Mouse (Mus musculus): ENCODE data around the gene Gcnt4.
A peak's percentile ranks its signal among the peaks of the same experiment; 100 is the strongest.

The Gcnt4 gene

GRCm38 (mm10) chr13:96947722-96948121, 23.2 kb downstream of the Gcnt4 start:
- DNase-seq (ENCODE audit: low spot score in 2 of 2) = no peak

DNA sequence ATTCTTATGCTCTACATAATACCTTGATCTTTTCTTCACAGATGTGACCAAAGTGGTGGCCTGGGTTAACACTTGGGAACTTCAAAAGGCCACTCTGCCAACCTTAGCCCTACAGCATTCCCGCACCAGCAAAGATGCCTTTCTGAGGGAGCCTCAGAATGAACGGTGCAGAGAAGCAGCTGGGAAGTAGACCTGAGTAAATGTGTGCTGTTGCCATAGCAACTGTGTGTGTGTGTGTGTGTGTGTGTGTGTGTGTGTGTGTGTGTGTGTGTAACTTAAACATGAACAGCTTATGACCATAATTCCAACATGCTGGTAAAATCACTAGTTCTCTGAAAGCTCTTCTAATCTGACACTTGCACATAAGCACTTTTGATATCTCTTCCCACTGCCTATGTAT, 27.4 kb downstream of the Gcnt4 start:
- no peak for DNase-seq (ENCODE audit: low spot score in 2 of 2)

- DNase-seq (ENCODE audit: low spot score in 2 of 2) = no peak
Measured at GRCm38 (mm10) chr13:96956466-96956865, 32.0 kb downstream of the Gcnt4 start.

DNA sequence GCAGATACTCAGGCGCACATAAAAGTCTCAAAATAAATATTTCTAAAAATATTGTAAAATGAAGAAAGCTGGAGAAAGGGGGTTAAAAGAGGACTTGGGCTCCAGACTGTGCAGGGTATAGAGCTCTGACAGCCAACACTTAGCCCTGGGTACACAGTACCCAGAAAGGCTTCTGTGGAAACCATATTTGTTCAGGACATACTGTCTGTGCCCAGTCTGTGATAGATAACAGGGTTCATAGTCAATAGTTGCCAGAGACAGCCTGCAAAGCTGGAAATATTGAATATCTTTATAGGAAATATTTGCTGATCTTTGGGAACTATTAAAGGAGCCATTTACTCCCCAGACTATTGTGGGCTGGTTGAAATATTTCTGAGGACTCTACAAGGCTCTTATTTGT, 35.5 kb downstream of the Gcnt4 start:
- DNase-seq (ENCODE audit: low spot score in 2 of 2) = no peak

DNA sequence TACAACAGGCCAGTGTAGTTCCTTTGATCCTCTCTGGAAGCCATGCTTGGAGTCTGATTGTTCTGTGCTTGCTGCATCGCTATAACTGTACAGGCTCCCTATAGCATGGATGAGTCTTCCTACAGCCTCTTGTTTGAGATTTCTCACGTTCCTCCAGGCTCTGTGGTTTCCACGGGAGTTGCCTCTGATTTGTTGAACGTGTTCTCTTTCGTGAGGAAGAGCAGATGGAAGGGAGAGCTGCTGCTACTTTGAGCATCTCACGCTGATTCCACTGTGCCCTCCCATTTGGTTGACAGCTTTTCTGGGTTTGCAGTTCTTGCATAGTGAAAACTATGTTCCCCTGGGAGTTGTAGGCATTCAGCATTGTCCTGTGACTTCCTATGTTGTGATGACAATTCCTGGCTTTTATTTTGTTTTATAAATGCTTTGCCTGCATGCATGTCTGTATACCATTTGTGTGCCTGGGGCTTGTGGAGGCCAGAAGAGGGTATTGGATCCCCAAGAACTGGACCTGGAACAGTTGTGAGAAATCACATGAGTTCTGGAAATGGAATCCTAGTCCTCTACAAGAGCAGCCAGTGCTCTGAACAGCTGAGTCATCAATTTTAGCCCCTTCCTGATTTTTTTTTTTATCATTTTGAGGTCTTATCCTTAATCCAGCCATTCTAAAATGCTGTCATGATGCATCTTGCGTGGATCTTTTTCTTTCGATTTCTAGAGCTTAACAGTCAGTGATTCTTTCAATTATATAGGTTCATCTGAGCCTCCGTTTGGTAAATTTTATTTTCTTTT, 37.1 kb downstream of the Gcnt4 start:
- peak; percentile 15 to 60 for DNase-seq (ENCODE audit: low spot score in 2 of 2)

DNA sequence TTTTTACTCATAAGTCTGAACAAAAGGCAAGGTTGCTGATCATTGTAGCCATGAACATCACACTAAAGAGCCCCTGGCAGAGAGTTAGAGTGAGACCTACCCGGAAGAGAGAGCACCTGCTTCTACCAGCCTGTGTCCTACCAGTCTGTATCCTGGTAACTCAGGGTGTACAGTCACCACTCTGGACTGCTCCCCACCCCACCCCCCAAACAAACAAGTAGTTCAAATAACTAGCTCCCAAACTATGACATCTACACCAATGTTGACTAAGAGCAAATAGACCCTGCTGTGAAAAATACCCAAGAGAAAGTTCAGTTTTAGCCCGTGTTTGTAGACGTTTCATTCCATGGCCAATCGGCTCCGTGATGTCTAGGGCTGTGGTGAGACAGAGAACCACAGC, 38.3 kb downstream of the Gcnt4 start:
- no peak for DNase-seq (ENCODE audit: low spot score in 2 of 2)

DNA sequence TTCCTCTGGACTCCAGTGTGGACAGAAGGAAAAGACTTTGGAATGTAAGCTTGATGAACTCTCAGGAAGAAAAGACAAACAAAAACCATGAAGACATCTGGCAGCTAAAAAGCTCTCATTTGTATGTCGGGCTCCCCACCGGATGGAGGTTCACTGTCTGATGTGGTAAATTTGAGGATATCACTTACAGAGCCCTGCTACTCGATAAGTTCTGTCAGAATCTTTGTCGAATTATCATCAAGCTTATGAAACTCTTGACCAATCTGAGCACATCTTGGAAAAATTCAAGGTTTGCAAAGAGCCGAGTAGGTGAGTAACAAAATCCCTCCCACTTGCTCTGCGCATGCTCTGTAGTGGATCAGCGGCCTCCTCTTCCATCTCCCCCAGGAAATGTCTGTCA, 40.5 kb downstream of the Gcnt4 start:
- no peak for DNase-seq (ENCODE audit: low spot score in 2 of 2)

DNA sequence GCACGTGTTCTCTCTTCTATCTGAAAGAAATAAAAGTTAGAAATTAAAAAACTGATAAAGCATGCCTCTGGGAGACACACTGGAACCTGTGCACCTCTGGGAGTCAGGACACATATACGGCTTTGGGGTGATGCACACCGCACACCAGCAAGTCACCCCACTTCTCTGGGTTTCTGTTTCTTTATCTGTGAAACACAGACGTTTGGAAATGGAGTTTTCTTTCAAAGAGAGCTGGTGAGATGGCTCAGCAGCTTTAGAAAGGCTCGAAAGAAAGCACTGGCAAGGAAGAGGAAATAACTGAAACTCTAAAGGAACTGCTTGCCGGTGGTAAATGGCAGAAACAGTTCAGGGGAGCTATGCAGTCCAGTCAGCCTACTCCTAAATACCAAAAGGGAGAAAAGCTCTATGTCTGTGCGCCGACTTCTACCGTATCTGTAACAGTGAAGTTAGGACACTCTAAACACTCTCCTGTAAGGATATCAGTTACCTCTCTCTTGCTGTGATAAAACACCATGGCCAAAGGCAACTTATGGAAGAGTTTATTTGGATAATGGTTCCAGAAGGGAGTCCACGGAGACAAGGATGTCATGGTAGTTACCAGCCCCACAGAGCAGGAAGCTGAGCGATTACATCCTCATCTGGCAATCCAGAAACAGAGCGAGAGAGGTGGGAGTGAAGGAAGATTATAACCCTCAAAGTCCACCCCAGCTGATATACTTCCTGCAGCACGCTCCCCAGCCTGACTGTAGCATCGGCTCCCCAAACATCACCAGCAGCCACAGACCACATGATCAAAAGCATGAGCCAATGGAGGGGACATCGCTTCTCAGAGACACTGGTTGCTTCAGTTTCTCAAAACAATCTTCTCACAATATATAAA, 42.0 kb downstream of the Gcnt4 start:
- no peak for DNase-seq (ENCODE audit: low spot score in 2 of 2)

DNA sequence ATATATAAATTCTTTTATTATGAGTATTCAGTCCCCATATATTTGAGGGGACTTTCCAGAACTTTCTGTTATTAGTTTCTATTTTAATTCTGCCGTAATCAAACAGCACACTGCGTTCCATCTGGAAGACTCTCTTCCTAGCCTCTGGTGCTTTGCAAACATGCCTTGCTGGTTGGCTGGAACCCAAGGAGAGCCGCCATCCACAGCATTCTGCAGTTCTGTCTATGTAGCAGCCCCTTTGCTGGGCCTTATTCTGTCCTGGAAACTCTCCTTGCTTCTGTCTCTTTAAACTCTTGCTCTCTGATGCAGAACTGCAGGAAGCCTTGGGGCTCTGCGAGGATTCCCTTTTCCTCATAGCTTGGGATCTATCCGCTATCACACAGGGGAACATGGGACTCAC, 42.6 kb downstream of the Gcnt4 start:
- DNase-seq (ENCODE audit: low spot score in 2 of 2) = no peak

DNA sequence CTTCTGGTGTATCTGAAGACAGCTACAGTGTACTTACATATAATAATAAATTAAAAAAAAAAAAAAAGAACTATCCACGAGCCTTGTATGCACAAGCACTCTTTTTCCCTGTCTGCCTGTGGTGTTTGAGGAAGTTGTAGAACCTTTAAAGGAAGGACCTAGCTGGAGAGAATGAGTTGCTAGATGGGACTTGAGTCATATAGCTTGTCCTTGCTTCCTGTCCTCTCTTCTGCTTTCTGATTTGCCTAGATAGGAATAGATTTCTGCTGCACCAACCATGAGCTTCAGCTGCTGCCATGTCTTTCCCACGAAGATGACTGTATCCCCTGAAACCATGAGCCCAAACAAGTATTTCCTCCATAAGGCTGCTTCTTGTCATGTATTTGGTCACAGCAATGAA, 43.3 kb downstream of the Gcnt4 start:
- DNase-seq (ENCODE audit: low spot score in 2 of 2) = no peak

- DNase-seq (ENCODE audit: low spot score in 2 of 2) = no peak
Measured at GRCm38 (mm10) chr13:96971076-96971475, 46.6 kb downstream of the Gcnt4 start.

DNA sequence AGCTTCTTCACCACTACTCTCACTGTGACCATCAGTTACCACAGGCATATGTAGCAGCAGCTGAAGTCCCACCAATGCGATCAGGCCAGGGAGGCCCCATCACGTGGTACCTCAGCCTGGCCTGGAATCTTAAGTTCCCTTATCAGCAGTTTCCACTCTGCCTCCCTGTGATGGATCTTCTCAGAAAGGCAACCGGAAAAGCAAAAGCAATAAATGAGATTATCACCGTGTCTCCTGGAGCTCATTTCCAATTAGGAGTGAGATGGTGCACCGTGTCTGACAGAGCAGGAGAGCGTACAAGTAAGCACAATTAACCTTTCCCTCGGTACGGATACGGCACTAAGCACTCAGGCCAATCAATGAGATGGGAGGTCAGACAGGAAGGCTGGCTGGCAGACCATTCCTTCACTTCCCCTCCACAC, 47.4 kb downstream of the Gcnt4 start:
- no peak for DNase-seq (ENCODE audit: low spot score in 2 of 2)

DNA sequence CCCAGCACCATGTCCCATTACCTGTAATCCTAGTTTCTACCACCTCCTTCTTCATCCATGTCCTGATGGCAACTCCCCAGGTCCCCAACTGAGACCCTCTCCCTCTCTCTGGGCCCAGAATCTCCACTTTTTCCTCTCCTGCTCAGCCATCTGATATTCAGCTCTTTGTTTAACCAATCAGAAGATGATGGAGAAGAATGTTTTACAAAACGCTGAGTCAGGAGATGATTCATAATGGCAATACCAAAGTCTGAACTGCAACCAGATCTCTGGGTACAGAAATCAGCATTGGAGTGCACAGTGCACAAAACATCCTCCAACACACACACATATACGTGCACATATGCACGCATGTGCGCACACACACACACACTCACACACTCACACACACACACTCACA, 48.8 kb downstream of the Gcnt4 start:
- no peak for DNase-seq (ENCODE audit: low spot score in 2 of 2)

GRCm38 (mm10) chr13:96976986-96977595, 52.6 kb downstream of the Gcnt4 start:
- peak in 1 of 2 experiments; percentile 18 for DNase-seq (ENCODE audit: low spot score in 2 of 2)

DNA sequence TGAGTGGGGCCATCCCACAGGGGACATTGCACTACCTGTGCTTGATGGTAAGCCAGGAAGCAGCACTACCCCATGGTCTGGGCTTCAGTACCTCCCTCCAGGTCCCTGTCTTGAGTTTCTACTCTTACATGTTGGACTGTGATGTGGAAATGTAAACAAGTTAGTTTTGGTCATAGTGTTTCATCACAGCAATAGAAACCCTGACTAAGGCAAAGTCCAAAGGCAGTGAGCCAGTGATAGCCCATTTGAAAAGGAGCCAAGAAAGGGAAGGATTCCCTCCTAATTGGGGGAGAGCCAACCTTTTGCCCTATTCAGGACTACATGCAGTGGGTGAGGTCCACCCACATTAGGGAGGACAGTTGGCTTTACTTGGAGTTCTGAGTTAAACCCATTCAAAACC, 56.1 kb downstream of the Gcnt4 start:
- DNase-seq (ENCODE audit: low spot score in 2 of 2) = no peak

DNA sequence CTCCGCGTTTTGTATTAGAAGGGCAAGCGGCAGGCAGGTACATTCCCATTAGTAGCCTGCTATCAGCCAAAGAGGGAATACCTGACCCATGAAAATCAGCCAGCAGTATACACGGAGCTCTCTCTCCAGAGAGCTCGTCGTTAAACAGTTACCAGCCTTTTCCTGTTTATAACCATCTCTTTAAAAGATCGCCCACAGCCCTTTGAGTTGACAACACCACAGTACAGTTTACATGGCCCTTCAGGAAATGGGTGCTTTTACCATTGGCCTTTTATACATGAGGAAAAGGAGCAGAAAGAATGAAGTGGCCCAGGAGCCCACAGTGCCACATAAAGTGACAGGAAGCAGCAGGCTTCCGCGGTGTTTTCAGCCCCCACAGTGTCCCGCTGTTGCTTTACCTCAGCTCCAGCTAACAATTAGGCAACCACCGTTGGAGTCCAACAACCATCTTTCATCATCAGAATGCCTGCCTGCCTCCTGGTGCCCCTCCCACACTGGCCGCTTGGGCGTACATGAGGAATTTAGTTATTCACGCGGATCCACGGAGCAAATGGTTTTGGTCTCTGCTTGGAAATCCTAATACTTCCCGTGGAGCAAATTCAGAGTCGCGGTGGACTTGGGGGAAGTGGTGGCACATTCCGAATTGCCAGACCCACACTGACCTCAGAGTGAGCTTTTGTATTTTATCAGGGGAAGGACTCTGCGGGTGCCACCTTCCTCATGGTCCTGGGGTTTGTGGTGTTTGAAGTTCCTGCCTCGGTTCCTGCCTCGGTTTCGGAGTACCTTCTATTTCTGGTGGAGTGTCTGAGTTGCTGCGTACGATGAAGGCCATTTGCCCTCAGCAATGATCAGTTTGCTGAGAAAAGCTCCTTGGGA, 59.0 kb downstream of the Gcnt4 start:
- DNase-seq (ENCODE audit: low spot score in 2 of 2) = no peak

DNA sequence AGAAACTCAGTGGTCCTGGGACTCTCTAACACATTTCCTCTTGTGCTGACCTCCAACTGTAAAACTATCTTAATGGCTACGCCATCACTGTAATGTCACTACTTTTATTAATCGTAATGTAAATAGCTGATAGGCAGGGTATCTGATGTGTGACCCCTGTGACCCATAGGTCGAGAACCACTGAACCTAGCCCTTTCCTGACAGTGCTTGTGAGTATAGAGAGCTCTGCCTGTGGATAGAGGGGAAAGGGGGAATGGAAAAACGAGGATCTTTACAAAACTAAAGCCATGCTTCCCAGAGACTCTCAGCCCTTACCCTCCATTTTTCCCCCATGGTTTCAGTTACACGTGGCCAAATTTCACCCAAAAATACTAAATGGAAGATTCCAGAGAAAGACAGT, 60.2 kb downstream of the Gcnt4 start:
- DNase-seq (ENCODE audit: low spot score in 2 of 2) = no peak

GRCm38 (mm10) chr13:96985599-96986275, 61.2 kb downstream of the Gcnt4 start:
- no peak for DNase-seq (ENCODE audit: low spot score in 2 of 2)

DNA sequence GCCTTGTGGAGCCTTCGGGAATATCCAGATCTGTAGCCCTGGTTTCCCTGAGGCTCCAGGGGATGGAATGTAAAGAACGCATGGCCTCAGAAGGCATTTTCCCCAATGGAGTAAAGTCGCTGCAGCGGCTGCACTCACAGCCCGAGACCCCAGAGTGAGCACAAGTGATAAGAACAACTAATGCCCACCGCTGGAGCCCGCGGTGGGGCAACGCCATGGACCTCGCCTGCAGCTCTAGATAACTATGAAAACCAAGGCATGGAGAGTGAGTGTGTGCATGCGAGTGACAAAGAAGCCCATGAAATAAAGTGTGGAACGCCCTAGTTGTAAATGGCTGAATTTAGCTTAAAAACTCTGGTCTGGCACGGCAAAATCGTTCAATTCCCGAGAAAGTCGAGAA, 64.6 kb downstream of the Gcnt4 start:
- DNase-seq (ENCODE audit: low spot score in 2 of 2) = no peak

DNA sequence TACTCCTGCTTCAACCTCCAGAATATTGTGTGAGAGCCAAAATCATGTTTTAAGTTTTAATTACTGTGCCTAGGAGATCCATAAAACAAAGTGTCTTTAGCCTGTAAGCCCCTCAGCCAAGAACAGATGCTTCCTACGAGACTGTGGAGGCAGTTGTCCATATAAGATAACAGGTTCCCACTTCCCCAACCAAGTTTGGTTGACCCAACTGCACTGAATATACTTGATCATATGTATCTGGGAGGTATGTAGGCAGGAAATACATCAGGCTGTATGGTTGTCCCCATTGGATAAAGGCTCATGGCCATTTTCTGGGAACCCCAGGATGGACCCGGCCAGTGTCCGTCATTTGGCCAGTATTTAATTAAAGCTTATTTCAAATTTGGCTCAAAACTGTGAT, 65.6 kb downstream of the Gcnt4 start:
- no peak for DNase-seq (ENCODE audit: low spot score in 2 of 2)
